Mouse (Mus musculus) forebrain, embryonic 11.5 days (tissue): ENCODE data around the gene Gm11985. TPM values are rescaled to one million over a fixed set of nuclear protein-coding genes. Genes with fewer than 3 reads are reported as not detected.
A peak's percentile ranks its signal among the peaks of the same experiment; 100 is the strongest.

Experiments used
- ATAC-seq: fragments of 200-750 bp; cut with Nextera tagmentation; replicated peaks from 2 replicates; pipeline ENCODE4 v1.8.0; 2017; ENCODE audit warnings: moderate TSS enrichment; ENCODE audit not compliant: low FRiP score
- DNase-seq: peaks from one replicate; pipeline ENCODE4 v3.0.0-alpha.2; 2017; ENCODE audit warnings: low spot score
- H3K27ac ChIP-seq: fragments of 300-500 bp; sonication (generic); 2 replicates; pipeline ENCODE4 v1.5.1; 2014; ENCODE audit warnings: low read depth, low read length
- H3K27me3 ChIP-seq: fragments of 300-500 bp; sonication (generic); 2 replicates; pipeline ENCODE4 v1.6.1; 2014; ENCODE audit warnings: mild to moderate bottlenecking, low read length, mixed read lengths; ENCODE audit not compliant: control insufficient read depth, insufficient read depth
- H3K36me3 ChIP-seq: fragments of 300-500 bp; sonication (generic); 2 replicates; pipeline ENCODE4 v1.6.1; 2014; ENCODE audit warnings: mild to moderate bottlenecking, low read length, moderate library complexity, mixed read lengths; ENCODE audit not compliant: control insufficient read depth, insufficient read depth
- H3K4me1 ChIP-seq: fragments of 300-500 bp; sonication (generic); replicated peaks from 2 replicates; pipeline ENCODE4 v1.6.1; 2014; ENCODE audit warnings: low read length, mixed read lengths; ENCODE audit not compliant: control insufficient read depth, insufficient read depth
- H3K4me2 ChIP-seq: fragments of 300-500 bp; sonication (generic); 2 replicates; pipeline ENCODE4 v1.6.1; 2014; ENCODE audit warnings: low read depth, mild to moderate bottlenecking, low read length, moderate library complexity, mixed read lengths; ENCODE audit not compliant: severe bottlenecking
- H3K4me3 ChIP-seq: fragments of 300-500 bp; sonication (generic); 2 replicates; pipeline ENCODE4 v1.5.1; 2014; ENCODE audit warnings: low read depth, low read length
- H3K9ac ChIP-seq: fragments of 300-500 bp; sonication (generic); 2 replicates; pipeline ENCODE4 v1.6.1; 2014; ENCODE audit warnings: low read length
- H3K9me3 ChIP-seq: fragments of 300-500 bp; sonication (generic); 2 replicates; pipeline ENCODE4 v1.6.1; 2016; ENCODE audit warnings: low read length, mixed read lengths; ENCODE audit not compliant: control insufficient read depth
- WGBS: fragments of 180-500 bp; shearing (Covaris S2); extraction: QIAGEN DNeasy Blood & Tissue Kit; methylation state at CpG from one replicate; pipeline ENCODE4 v1.1.7; 2014; 5-methylcytosine and 5-hydroxymethylcytosine counted together
- polyA plus RNA-seq: library from polyadenylated mRNA; unstranded; fragments of >200 nt; fragmentation: Nextera tagmentation; extraction: Ambion mirVana; gene quantifications from 2 replicates; pipeline ENCODE4 v1.2.1, GENCODE M21; 2014

Gm11985 gene
- polyA plus RNA-seq, 1 experiment from 2014 or later: not detected

DNA sequence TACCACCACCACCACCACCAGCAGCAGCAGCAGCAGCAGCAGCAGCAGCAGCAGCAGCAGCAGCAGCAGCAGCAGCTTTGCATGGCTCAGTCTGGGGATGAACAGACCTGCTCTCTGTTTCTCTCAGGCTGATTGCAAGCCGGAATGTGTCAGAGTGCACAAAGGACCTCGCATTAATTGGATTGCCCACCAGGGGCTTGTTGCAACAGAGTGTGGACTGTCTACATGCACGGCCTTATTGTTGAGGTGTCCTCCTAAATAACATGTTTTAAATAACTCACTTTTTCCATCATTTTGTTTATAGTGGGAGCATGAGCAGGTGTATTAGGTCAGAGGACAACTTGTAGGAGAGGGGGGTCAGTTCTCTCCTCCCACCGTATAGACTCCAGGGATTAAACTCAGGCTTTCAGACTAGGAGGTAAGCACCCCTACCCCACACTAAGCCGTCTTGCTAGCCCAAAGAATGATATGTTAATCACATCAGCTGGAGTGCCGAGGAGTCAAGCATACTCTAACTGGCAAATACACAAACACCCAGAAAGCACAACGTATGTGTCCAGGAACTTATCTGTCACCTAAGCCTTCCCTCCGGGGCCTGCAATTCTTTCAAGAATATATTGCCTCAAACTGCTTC, 5.8 kb downstream of the Gm11985 start:
- DNase-seq (peak; percentile 70), ATAC-seq (peak; percentile 93)
- WGBS: 15% methylated on average over 8 of the region's 8 CpGs
- no peak overlapping the region for H3K27ac ChIP-seq
- no peak overlapping the region for H3K4me3 ChIP-seq
- H3K9ac ChIP-seq: no peak overlapping the region
- no peak overlapping the region for H3K4me2 ChIP-seq
- no peaks in the 10 kb centered on the region for H3K27me3 ChIP-seq
- H3K4me1 ChIP-seq: 0 out of 2 replicates have a peak, but pooled peaks cover 3% of the 10 kb centered on the region
- H3K9me3 ChIP-seq: no peaks in the 10 kb centered on the region
- no peaks in the 10 kb centered on the region for H3K36me3 ChIP-seq

DNA sequence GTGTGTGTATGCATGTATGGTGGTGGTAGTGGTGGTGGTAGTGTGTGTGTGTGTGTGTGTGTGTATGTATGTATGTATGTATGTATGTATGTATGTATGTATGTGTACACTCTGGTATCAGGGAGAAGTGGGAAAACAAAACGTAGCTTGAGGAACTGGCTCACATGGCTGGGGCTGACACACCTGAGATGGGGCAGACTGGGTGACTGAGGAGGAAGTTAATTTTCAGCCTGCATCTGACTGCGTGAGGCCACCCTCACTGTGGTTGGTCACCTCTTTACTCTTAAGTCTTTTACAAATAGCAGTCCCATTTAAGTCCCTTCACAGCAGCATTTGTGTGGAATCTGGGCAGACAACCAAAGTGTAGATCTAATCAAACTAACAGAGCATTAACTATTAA, 9.1 kb downstream of the Gm11985 start:
- no peaks in the 10 kb centered on the region for H3K36me3 ChIP-seq
- no peak overlapping the region for H3K27ac ChIP-seq
- no peak overlapping the region for H3K9ac ChIP-seq
- H3K9me3 ChIP-seq: no peaks in the 10 kb centered on the region
- H3K4me3 ChIP-seq: no peak overlapping the region
- 0 out of 2 replicates have a peak, but pooled peaks cover 3% of the 10 kb centered on the region for H3K4me1 ChIP-seq
- WGBS: 81% methylated on average over 2 of the region's 2 CpGs
- no peak overlapping the region for H3K4me2 ChIP-seq
- DNase-seq: no peak
- ATAC-seq: no peak
- H3K27me3 ChIP-seq: no peaks in the 10 kb centered on the region

DNA sequence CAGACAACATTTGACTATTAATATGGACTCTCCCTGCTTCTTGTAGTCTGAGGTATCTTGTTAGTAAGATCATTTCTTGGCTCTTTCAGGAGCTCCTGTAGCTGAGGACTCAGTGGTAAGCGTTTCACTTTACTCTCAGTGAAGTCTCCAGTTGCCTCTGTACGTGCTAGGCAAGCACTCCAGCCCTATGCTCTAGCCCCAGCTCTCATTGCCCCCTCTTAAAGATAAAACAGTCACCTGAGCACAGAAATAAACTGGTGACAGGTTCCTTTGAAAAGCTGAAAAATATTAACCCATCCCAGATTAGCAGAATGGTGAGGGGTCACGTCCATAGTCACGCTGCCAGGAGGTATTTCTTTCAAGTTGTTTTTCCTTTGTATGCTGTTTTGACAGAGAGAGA, 9.6 kb downstream of the Gm11985 start:
- H3K9me3 ChIP-seq: no peaks in the 10 kb centered on the region
- H3K27me3 ChIP-seq: no peaks in the 10 kb centered on the region
- no peaks in the 10 kb centered on the region for H3K36me3 ChIP-seq
- H3K27ac ChIP-seq: no peak overlapping the region
- DNase-seq: no peak
- ATAC-seq: no peak
- H3K4me2 ChIP-seq: no peak overlapping the region
- WGBS: 86% methylated on average over 4 of the region's 4 CpGs
- H3K9ac ChIP-seq: no peak overlapping the region
- H3K4me1 ChIP-seq: 0 out of 2 replicates have a peak, but pooled peaks cover 3% of the 10 kb centered on the region
- H3K4me3 ChIP-seq: no peak overlapping the region

DNA sequence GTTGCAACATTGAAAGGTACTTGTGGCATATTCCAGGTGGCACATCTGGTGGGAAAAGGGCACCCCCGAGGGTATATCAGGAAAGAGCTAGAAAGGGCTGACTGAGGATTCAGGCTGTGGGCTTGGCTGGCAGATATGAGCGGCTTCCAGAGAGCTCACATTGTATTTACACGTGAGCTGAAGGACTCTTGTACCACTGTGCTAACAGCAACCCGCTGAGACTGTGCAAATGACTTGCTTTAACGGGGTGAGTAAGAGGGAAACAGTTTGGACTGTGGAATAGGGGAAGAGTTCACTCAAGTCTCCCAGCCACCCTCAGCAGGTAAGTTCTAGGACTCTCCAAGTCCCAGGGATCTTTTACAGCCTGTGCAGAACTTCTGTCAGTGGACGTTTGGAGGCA, 14.7 kb downstream of the Gm11985 start:
- H3K4me3 ChIP-seq: no peak overlapping the region
- WGBS: 85% methylated on average over 6 of the region's 6 CpGs
- no peaks in the 10 kb centered on the region for H3K27me3 ChIP-seq
- no peaks in the 10 kb centered on the region for H3K36me3 ChIP-seq
- no peaks in the 10 kb centered on the region for H3K9me3 ChIP-seq
- H3K27ac ChIP-seq: no peak overlapping the region
- no peaks in the 10 kb centered on the region for H3K4me1 ChIP-seq
- DNase-seq: no peak
- no peak for ATAC-seq
- no peak overlapping the region for H3K4me2 ChIP-seq
- no peak overlapping the region for H3K9ac ChIP-seq

DNA sequence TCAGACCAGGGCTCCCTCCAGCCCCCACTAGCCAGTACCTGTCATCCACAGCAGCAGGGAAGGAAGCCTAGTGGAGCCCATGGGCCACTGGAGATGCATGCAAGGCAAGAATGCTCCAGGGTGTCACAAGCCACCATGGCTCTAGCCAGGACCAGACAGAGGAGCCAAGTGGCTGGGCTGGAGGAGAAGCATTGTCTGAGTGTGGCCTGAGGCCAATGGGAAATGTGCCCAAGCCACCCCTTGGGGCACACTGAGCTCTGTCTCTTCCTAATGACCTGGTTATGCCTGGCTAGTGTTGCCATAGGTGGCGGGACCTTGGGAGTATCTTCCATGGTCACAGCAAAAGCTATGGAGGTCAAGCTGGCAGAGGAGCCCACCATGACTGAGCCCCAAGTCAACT, 18.7 kb downstream of the Gm11985 start:
- no peak overlapping the region for H3K4me3 ChIP-seq
- no peak overlapping the region for H3K27ac ChIP-seq
- DNase-seq: no peak
- no peaks in the 10 kb centered on the region for H3K4me1 ChIP-seq
- H3K4me2 ChIP-seq: no peak overlapping the region
- 85% methylated on average over 1 of the region's 1 CpGs for WGBS
- H3K9ac ChIP-seq: no peak overlapping the region
- H3K9me3 ChIP-seq: no peaks in the 10 kb centered on the region
- H3K36me3 ChIP-seq: no peaks in the 10 kb centered on the region
- H3K27me3 ChIP-seq: no peaks in the 10 kb centered on the region
- no peak for ATAC-seq

DNA sequence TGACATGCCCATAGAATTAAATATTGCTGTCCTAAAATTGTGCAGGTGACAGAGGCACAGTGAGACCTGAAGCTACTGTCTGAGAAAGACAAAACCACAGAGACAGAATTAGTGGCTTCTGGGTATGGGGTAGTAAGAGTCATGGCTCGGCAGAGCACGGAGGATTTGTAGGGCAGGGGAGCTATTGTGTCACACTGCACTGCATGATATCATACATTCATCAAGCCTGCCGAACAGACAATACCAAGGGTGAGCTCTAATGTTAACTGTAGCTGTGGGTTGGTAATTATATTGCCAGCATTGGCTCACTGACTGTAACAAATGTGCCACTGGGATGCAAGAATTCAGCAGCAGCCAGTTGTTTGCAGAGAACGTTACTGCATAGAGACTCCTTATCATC, 24.0 kb downstream of the Gm11985 start:
- 60% methylated on average over 4 of the region's 4 CpGs for WGBS
- no peak for ATAC-seq
- no peak for DNase-seq
- no peak overlapping the region for H3K4me2 ChIP-seq
- H3K4me3 ChIP-seq: no peak overlapping the region
- no peaks in the 10 kb centered on the region for H3K4me1 ChIP-seq
- no peak overlapping the region for H3K27ac ChIP-seq
- no peaks in the 10 kb centered on the region for H3K9me3 ChIP-seq
- no peaks in the 10 kb centered on the region for H3K36me3 ChIP-seq
- H3K9ac ChIP-seq: no peak overlapping the region
- H3K27me3 ChIP-seq: no peaks in the 10 kb centered on the region

DNA sequence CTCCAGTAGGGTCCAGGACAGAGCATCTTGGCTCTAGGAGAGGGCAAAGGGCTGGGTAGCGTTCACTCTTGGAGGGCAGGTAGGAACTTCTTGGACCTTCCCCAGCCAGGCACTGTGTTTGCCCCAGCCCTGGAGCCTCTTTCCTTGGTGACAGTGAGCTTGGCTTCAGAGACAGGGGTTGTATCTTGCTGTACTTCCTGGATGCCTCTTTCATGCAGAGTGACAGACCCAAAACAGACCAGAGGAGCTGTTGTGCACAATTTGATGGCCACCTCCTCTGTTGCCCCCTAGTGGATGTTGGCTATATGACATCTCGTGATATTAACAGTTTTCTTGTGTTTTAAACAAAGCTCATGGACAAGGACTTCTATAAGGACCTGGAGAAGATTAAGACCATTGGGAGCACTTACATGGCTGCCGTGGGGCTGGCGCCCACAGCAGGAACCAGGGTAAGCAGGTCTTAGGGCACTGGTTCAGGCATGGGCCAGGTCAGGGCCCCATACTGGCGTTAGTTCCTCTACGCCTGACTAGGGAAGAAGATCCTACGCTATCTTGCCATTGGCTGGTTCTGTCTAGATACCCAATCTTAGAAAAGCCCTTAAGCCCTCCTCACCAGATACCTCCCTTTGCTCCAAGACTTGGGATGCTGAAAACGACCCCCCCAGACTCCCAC, 26.7 kb downstream of the Gm11985 start:
- no peak overlapping the region for H3K27ac ChIP-seq
- peak; percentile 53 for ATAC-seq
- no peaks in the 10 kb centered on the region for H3K9me3 ChIP-seq
- no peaks in the 10 kb centered on the region for H3K27me3 ChIP-seq
- DNase-seq: no peak
- H3K4me2 ChIP-seq: no peak overlapping the region
- WGBS: 82% methylated on average over 8 of the region's 8 CpGs
- H3K36me3 ChIP-seq: no peaks in the 10 kb centered on the region
- no peaks in the 10 kb centered on the region for H3K4me1 ChIP-seq
- H3K9ac ChIP-seq: no peak overlapping the region
- H3K4me3 ChIP-seq: no peak overlapping the region

DNA sequence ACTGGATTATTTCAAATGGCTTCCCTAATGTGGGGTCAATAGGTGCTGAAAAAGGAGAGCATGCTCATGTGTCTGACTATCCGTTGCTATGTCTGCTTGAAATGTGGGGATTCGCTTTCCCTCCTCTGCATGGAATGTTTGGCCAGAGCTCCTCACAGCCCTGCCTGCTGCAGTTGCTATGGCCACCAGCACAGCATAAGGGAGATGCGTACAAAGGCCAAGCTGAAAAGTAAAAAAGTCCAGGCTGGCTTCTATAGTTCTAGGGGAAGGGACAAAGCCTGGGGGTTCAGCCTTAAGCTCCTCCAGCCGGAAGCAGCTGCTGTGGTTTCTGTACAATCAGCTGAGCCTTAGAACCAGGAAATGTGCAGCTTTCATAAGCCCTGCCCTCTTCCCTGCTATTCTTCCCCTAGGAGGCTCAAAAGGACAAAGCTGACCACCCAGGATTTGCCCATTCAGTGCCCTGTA, 27.7 kb downstream of the Gm11985 start:
- Histone ChIP-seq H3K4me3 (no peak overlapping the region), H3K4me1 (no peaks in the 10 kb centered on the region), H3K9ac (no peak overlapping the region), H3K9me3 (no peaks in the 10 kb centered on the region), H3K4me2 (no peak overlapping the region), H3K27me3 (no peaks in the 10 kb centered on the region), H3K36me3 (no peaks in the 10 kb centered on the region), H3K27ac (no peak overlapping the region)
- WGBS: 42% methylated on average over 4 of the region's 4 CpGs
- ATAC-seq (peak; percentile 49), DNase-seq (no peak)

DNA sequence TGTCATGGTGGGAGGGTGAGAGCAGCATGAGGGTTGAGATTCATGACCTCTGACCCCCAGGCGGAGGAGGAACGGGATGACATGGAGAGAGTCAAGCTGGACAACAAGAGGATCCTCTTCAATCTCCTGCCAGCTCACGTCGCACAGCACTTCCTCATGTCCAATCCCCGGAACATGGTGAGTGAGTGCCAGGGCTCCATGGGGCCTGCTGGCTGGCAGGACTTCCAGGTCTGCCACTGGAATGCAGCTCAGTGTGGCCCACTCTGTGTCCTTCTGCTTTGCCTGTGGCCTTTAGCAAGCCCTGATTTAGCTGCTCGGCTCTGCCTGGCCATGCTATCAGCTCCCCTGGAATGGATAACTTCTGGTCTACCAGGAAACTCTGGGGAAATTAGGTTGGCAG, 28.2 kb downstream of the Gm11985 start:
- no peaks in the 10 kb centered on the region for H3K9me3 ChIP-seq
- no peaks in the 10 kb centered on the region for H3K36me3 ChIP-seq
- no peak overlapping the region for H3K4me2 ChIP-seq
- ATAC-seq: no peak
- no peak overlapping the region for H3K4me3 ChIP-seq
- DNase-seq: no peak
- H3K9ac ChIP-seq: no peak overlapping the region
- no peaks in the 10 kb centered on the region for H3K4me1 ChIP-seq
- 84% methylated on average over 6 of the region's 6 CpGs for WGBS
- no peaks in the 10 kb centered on the region for H3K27me3 ChIP-seq
- H3K27ac ChIP-seq: no peak overlapping the region
